Mouse (Mus musculus) CH12.LX (cell line): ENCODE results near the gene Phgr1. TPM values are rescaled to one million over a fixed set of nuclear protein-coding genes. Genes with fewer than 3 reads are reported as not detected.

Source experiments
- DNase-seq: peaks from one replicate; pipeline ENCODE4 v3.0.0-alpha.2; 2013; ENCODE audit errors: extremely low read depth
- H3K27ac ChIP-seq: 2 replicates; pipeline ENCODE4 v1.5.1; 2012; ENCODE audit warnings: low read depth, mild to moderate bottlenecking, control low read depth, moderate library complexity; ENCODE audit not compliant: insufficient read depth
- H3K27me3 ChIP-seq: replicated peaks from 2 replicates; pipeline ENCODE3; 2012; ENCODE audit warnings: inconsistent platforms
- H3K36me3 ChIP-seq, 2 experiments: replicated peaks in 1 of 2; 2 replicates each; pipeline versions ENCODE3 to v1.6.1; 2012; ENCODE audit warnings: inconsistent platforms in 1 of 2, low read length in 1 of 2, mild to moderate bottlenecking in 1 of 2, mixed read lengths in 1 of 2, moderate library complexity in 1 of 2; ENCODE audit not compliant: control insufficient read depth in 1 of 2, insufficient read depth in 1 of 2
- H3K4me1 ChIP-seq, 2 experiments: 2 replicates each; pipeline ENCODE4 v1.6.1; 2012; ENCODE audit warnings: inconsistent platforms in 1 of 2, moderate library complexity in 1 of 2; ENCODE audit not compliant: insufficient read depth in 2 of 2, control insufficient read depth in 1 of 2
- H3K4me2 ChIP-seq: 2 replicates; pipeline ENCODE4 v1.6.1; 2012; ENCODE audit warnings: low read depth, mild to moderate bottlenecking, control low read depth; ENCODE audit not compliant: poor library complexity, insufficient read depth, severe bottlenecking
- H3K4me3 ChIP-seq, 3 experiments: fragments of 150-350 bp in 1 of 3; sonication (generic) in 1 of 3; replicated peaks in 1 of 3; 2 replicates each; pipeline versions ENCODE3 to v1.5.1; 2011 to 2012; ENCODE audit warnings: low read depth in 2 of 3, low read length in 2 of 3, mild to moderate bottlenecking in 2 of 3, moderate library complexity in 2 of 3, control low read depth in 1 of 3, improper control_type of control experiment in 1 of 3, inconsistent platforms in 1 of 3, mixed read lengths in 1 of 3; ENCODE audit not compliant: poor library complexity in 1 of 3
- H3K79me2 ChIP-seq: replicated peaks from 2 replicates; pipeline ENCODE4 v1.6.1; 2012; ENCODE audit warnings: mild to moderate bottlenecking, moderate library complexity; ENCODE audit not compliant: control insufficient read depth, poor library complexity, insufficient read depth, severe bottlenecking; ENCODE audit errors: extremely low read depth
- H3K9ac ChIP-seq: 2 replicates; pipeline ENCODE4 v1.6.1; 2012; ENCODE audit warnings: low read depth, mild to moderate bottlenecking, control low read depth, moderate library complexity; ENCODE audit not compliant: insufficient read depth
- H3K9me3 ChIP-seq: replicated peaks from 2 replicates; pipeline ENCODE3; 2012; ENCODE audit warnings: low read length, inconsistent platforms, mixed read lengths
- BHLHE40 ChIP-seq: IDR thresholded peaks from 2 replicates; pipeline ENCODE4 v1.6.1; 2011; ENCODE audit warnings: mild to moderate bottlenecking, low read depth, low read length, improper control_type of control experiment
- CHD2 ChIP-seq: IDR thresholded peaks from 2 replicates; pipeline ENCODE4 v1.6.1; 2011; ENCODE audit warnings: low read length, improper control_type of control experiment
- CTCF ChIP-seq, 2 experiments: IDR thresholded peaks in 1 of 2; conservative IDR thresholded peaks in 1 of 2; 2 replicates each; pipeline ENCODE4 v1.5.1; 2011 to 2012; ENCODE audit warnings: low read depth in 2 of 2, low read length in 2 of 2, improper control_type of control experiment in 1 of 2, inconsistent platforms in 1 of 2, mild to moderate bottlenecking in 1 of 2, moderate library complexity in 1 of 2
- E2F4 ChIP-seq: IDR thresholded peaks from 2 replicates; pipeline ENCODE4 v1.6.1; 2011; ENCODE audit warnings: low read depth, low read length, improper control_type of control experiment; ENCODE audit not compliant: insufficient replicate concordance
- ELF1 ChIP-seq: IDR thresholded peaks from 2 replicates; pipeline ENCODE4 v1.6.1; 2014; ENCODE audit warnings: low read depth, mild to moderate bottlenecking, inconsistent platforms, low read length, improper control_type of control experiment
- GABPA ChIP-seq: IDR thresholded peaks from 2 replicates; pipeline ENCODE4 v1.6.1; 2012; ENCODE audit warnings: low read depth, low read length, improper control_type of control experiment, inconsistent platforms; ENCODE audit not compliant: insufficient replicate concordance
- HCFC1 ChIP-seq: IDR thresholded peaks from 2 replicates; pipeline ENCODE4 v1.6.1; 2012; ENCODE audit warnings: low read depth, mild to moderate bottlenecking, inconsistent platforms, low read length, improper control_type of control experiment
- IRF4 ChIP-seq: IDR thresholded peaks from 2 replicates; pipeline ENCODE4 v1.6.1; 2014; ENCODE audit warnings: low read depth, mild to moderate bottlenecking, inconsistent platforms, low read length, improper control_type of control experiment
- JUN ChIP-seq: IDR thresholded peaks from 2 replicates; pipeline ENCODE4 v1.6.1; 2011; ENCODE audit warnings: low read depth, mild to moderate bottlenecking, low read length, improper control_type of control experiment, moderate library complexity; ENCODE audit not compliant: insufficient read depth
- JUND ChIP-seq: conservative IDR thresholded peaks from 2 replicates; pipeline ENCODE4 v1.6.1; 2011; ENCODE audit warnings: low read depth, low read length, improper control_type of control experiment
- MAX ChIP-seq: IDR thresholded peaks from 2 replicates; pipeline ENCODE4 v1.6.1; 2011; ENCODE audit warnings: low read length, improper control_type of control experiment
- MXI1 ChIP-seq: IDR thresholded peaks from 2 replicates; pipeline ENCODE4 v1.6.1; 2011; ENCODE audit warnings: mild to moderate bottlenecking, low read depth, low read length, improper control_type of control experiment
- PAX5 ChIP-seq: IDR thresholded peaks from 2 replicates; pipeline ENCODE4 v1.6.1; 2012; ENCODE audit warnings: low read length, inconsistent platforms, mixed read lengths
- POLR2A ChIP-seq: IDR thresholded peaks from 2 replicates; pipeline ENCODE4 v1.6.1; 2011; ENCODE audit warnings: low read depth, mild to moderate bottlenecking, improper control_type of control experiment, low read length
- POLR2AphosphoS2 ChIP-seq: IDR thresholded peaks from 2 replicates; pipeline ENCODE4 v1.6.1; 2011; ENCODE audit warnings: low read depth, low read length, improper control_type of control experiment
- RAD21 ChIP-seq: IDR thresholded peaks from 2 replicates; pipeline ENCODE4 v1.6.1; 2011; ENCODE audit warnings: low read depth, mild to moderate bottlenecking, low read length, improper control_type of control experiment, moderate library complexity
- RCOR1 ChIP-seq: conservative IDR thresholded peaks from 2 replicates; pipeline ENCODE4 v1.6.1; 2012; ENCODE audit warnings: low read depth, mild to moderate bottlenecking, inconsistent platforms, low read length, improper control_type of control experiment
- SMC3 ChIP-seq: IDR thresholded peaks from 2 replicates; pipeline ENCODE4 v1.6.1; 2011; ENCODE audit warnings: low read depth, low read length, improper control_type of control experiment
- TBP ChIP-seq: conservative IDR thresholded peaks from 2 replicates; pipeline ENCODE4 v1.6.1; 2011; ENCODE audit warnings: low read depth, low read length, improper control_type of control experiment
- TCF12 ChIP-seq: IDR thresholded peaks from 2 replicates; pipeline ENCODE4 v1.6.1; 2014; ENCODE audit warnings: low read depth, mild to moderate bottlenecking, inconsistent platforms, low read length, improper control_type of control experiment
- UBTF ChIP-seq: IDR thresholded peaks from 2 replicates; pipeline ENCODE4 v1.6.1; 2012; ENCODE audit warnings: low read depth, mild to moderate bottlenecking, inconsistent platforms, low read length, improper control_type of control experiment, moderate library complexity
- ZC3H11A ChIP-seq: IDR thresholded peaks from 2 replicates; pipeline ENCODE4 v1.6.1; 2012; ENCODE audit warnings: low read depth, mild to moderate bottlenecking, inconsistent platforms, low read length, improper control_type of control experiment
- ZKSCAN1 ChIP-seq: IDR thresholded peaks from 2 replicates; pipeline ENCODE4 v1.6.1; 2012; ENCODE audit warnings: low read depth, inconsistent platforms, low read length, improper control_type of control experiment, borderline replicate concordance
- ZMIZ1 ChIP-seq: IDR thresholded peaks from 2 replicates; pipeline ENCODE4 v1.6.1; 2012; ENCODE audit warnings: low read depth, mild to moderate bottlenecking, inconsistent platforms, low read length, improper control_type of control experiment
- ZNF384 ChIP-seq: IDR thresholded peaks from 2 replicates; pipeline ENCODE4 v1.6.1; 2012; ENCODE audit warnings: low read depth, low read length, improper control_type of control experiment, inconsistent platforms
- dilution Hi-C: fragments of 300-500 bp; cut with MboI; formaldehyde crosslinking; loops from 2 replicates; pipeline ENCODE4 v1.14.3; 2020; ENCODE audit warnings: low sequenced_read_pairs; ENCODE audit not compliant: extremely low pct_unique_long_range_greater_than_20kb, extremely low pct_ligation_motif_present
- in situ Hi-C: fragments of 300-500 bp; cut with MboI; formaldehyde crosslinking; loops from 3 replicates; pipeline ENCODE4 v1.14.3; 2019; ENCODE audit warnings: low sequenced_read_pairs, low pct_ligation_motif_present, low pct_unique_long_range_greater_than_20kb, mixed read lengths
- polyA plus RNA-seq: library from polyadenylated mRNA; unstranded; fragments of >175 nt; gene quantifications from 2 replicates; pipeline ENCODE4 v1.2.1, GENCODE M21; 2012; ENCODE audit warnings: low read depth; ENCODE audit not compliant: insufficient read length
- total RNA-seq, 2 experiments: library from RNA; depleted of rRNA; stranded (reverse); fragments of 300-350 nt in 1 of 2; fragments of >200 nt in 1 of 2; gene quantifications; 2 replicates each; pipeline ENCODE4 v1.2.3; 2012 to 2014

Phgr1 gene
- total and polyA plus RNA-seq, 3 experiments: not detected

DNA sequence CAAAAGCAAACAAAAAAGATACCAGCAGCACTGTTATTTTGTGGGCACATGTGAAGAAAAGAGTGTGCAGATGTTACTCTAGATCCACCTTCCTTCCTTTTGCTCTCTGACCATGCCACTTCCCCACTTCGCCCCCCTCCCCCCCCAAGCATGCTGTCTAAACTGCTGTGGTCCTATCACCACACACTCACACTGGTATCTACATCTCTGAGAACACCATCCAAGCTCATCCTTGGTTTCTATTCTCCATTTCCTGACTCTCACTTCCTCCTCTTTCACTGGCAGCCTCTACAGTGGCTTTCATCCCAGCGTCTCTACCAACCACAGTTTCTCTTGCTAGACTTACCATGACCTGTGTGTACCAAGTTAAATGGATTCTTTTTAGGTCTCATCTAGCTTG lies 31.9 kb downstream of the Phgr1 start (continued):
- TF ChIP-seq BHLHE40 (peak; percentile 37; the same call in 1 of the 2 replicates), JUN (no peak), ZKSCAN1 (no peak)

DNA sequence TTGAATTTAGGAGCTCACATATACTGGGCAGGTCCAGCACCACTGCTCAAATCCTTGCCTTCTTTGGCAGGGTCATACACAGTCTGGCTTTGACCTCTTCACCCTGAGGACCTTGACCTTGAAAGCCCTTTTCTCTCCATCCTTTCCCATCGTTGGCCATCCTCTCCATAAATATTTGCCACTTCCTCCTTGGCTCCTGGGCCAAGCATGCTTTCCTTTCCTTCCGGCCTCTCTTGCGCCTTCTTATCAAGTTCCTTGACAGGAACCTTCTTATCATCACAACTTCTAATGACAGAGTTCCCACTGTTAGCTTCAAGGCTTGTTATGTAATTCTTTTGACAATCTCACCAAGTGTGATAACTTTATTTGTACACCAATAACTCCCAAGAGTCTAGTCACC lies 32.6 kb downstream of the Phgr1 start:
- no peak for TF ChIP-seq IRF4
- TF ChIP-seq POLR2A: no peak
- TF ChIP-seq BHLHE40: no peak
- TF ChIP-seq TBP: no peak
- no peak for TF ChIP-seq RAD21
- no peak for TF ChIP-seq ZC3H11A
- no peak for TF ChIP-seq JUND
- TF ChIP-seq RCOR1: no peak
- TF ChIP-seq ZNF384: no peak
- TF ChIP-seq MXI1: no peak
- TF ChIP-seq SMC3: no peak
- no peak for TF ChIP-seq MAX
- no peak for TF ChIP-seq CHD2
- TF ChIP-seq UBTF: no peak
- TF ChIP-seq E2F4: no peak
- TF ChIP-seq POLR2AphosphoS2: no peak
- no peak for TF ChIP-seq PAX5
- H3K36me3 ChIP-seq: no peaks in the 10 kb centered on the region
- no peak overlapping the region for H3K27ac ChIP-seq
- dilution Hi-C loops: no loop called here
- in situ Hi-C loops: no loop called here
- H3K9me3 ChIP-seq: peaks cover 3% of the 10 kb centered on the region
- no peak overlapping the region for H3K4me3 ChIP-seq
- H3K27me3 ChIP-seq: peaks cover 39% of the 10 kb centered on the region
- H3K79me2 ChIP-seq: no peaks in the 10 kb centered on the region
- H3K9ac ChIP-seq: no peak overlapping the region
- H3K4me1 ChIP-seq: peaks cover 8 to 12% of the 10 kb centered on the region in 2 experiments
- DNase-seq: no peak
- no peak overlapping the region for H3K4me2 ChIP-seq

DNA sequence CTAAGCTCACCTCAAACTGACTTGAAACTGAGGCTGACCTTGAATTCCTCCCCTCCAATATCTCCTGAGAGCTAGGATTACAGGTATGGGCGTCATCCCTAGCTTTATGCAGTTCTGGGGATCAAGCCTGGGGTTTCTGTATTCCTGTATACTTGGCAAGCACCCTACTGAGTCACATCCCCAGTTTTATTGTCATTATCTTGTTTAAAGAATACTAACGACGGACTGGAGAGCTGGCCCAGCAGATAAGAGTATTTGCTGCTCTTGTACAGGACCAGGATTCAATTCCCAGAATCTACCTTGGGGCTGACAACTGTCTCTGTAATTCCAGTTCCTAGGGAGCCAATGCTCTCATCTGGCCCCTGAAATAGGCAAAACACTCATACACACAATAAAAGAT lies 33.2 kb downstream of the Phgr1 start:
- no peak for DNase-seq
- peaks cover 6% of the 10 kb centered on the region for H3K9me3 ChIP-seq
- dilution Hi-C loops (no loop called here), in situ Hi-C loops (no loop called here)
- no peaks in the 10 kb centered on the region for H3K79me2 ChIP-seq
- H3K9ac ChIP-seq: no peak overlapping the region
- H3K4me1 ChIP-seq: peaks cover 8 to 12% of the 10 kb centered on the region in 2 experiments
- H3K4me3 ChIP-seq: no peak overlapping the region
- no peak overlapping the region for H3K4me2 ChIP-seq
- peaks cover 42% of the 10 kb centered on the region for H3K27me3 ChIP-seq
- TF ChIP-seq ELF1: no peak
- TF ChIP-seq POLR2A: no peak
- no peak for TF ChIP-seq ZMIZ1
- no peak for TF ChIP-seq CTCF (conservative IDR thresholded peaks at IDR 0.05 in 1 of 2, IDR thresholded peaks at IDR 0.05 in 1 of 2; ENCODE audit: low read depth in 2 of 2, low read length in 2 of 2)
- no peak for TF ChIP-seq ZKSCAN1
- TF ChIP-seq GABPA: no peak
- no peak for TF ChIP-seq HCFC1
- no peak for TF ChIP-seq TCF12
- no peak overlapping the region for H3K27ac ChIP-seq
- H3K36me3 ChIP-seq: no peaks in the 10 kb centered on the region
